In genomic region chr4:3067666-3068065, GRCm38 (mm10) we compare ENCODE assay signal across 8 mouse cellular contexts.
DNase-seq lines count a peak whose midpoint lies in the region; ATAC-seq and TF ChIP-seq lines count a peak whose summit lies in the region.

No protein-coding gene starts in this region.

- H3K9ac ChIP-seq in intestine, embryonic 15.5 days, result no peak overlapping the region

- H3K4me1 ChIP-seq in intestine, embryonic 15.5 days (replicated peaks), result no peaks in the 10 kb centered on the region
- H3K4me1 ChIP-seq in thymus, adult 2 months (replicated peaks; ENCODE audit: control insufficient read depth, insufficient read depth, low read length), result no peaks in the 10 kb centered on the region

- H3K4me2 ChIP-seq in intestine, embryonic 15.5 days (replicated peaks), result no peak overlapping the region

- no peak for DNase-seq in cerebellum, adult 9-11 months
- peak; percentile 38 for DNase-seq in urinary bladder, adult 2 months (ENCODE audit: low spot score)
- DNase-seq in urinary bladder, postnatal 36 days (ENCODE audit: low spot score in 2 of 2), result no peak
- DNase-seq in thymus, adult 2 months, result peak; percentile 20
- DNase-seq in layer of hippocampus, postnatal 14 days (ENCODE audit: low spot score in 2 of 2), result no peak

- no peak for TF ChIP-seq CTCF in thymus, adult 2 months (IDR thresholded peaks at IDR 0.05; ENCODE audit: borderline replicate concordance, control insufficient read depth, extremely low read depth, insufficient read depth, low read length, poor library complexity)

- peak; percentile 39; the same call in 1 of the 2 replicates for ATAC-seq in cerebellum, adult (ENCODE audit: insufficient number of reproducible peaks, low FRiP score, low TSS enrichment)
- peak; percentile 49 for ATAC-seq in intestine, embryonic 15.5 days
- peak; percentile 18 for ATAC-seq in megakaryocyte progenitor cell, adult 5-6 weeks (replicated peaks; ENCODE audit: poor library complexity)

- 29% methylated on average over 2 of the region's 2 CpGs for WGBS in intestine, embryonic 15.5 days
- 33% methylated on average over 2 of the region's 2 CpGs for WGBS in thymus, adult 2 months

- TF ChIP-seq POLR2A in thymus, adult 2 months (IDR thresholded peaks at IDR 0.05; ENCODE audit: control insufficient read depth, extremely low read depth, insufficient read depth, low read length, poor library complexity), result no peak

- H3K36me3 ChIP-seq in intestine, embryonic 15.5 days, result no peaks in the 10 kb centered on the region
- H3K36me3 ChIP-seq in thymus, adult 2 months (ENCODE audit: control insufficient read depth, insufficient read depth, low read length), result no peaks in the 10 kb centered on the region

- H3K4me3 ChIP-seq in intestine, embryonic 15.5 days (replicated peaks), result no peak overlapping the region
- H3K4me3 ChIP-seq in thymus, adult 2 months (ENCODE audit: control insufficient read depth, insufficient read depth, low read length), result no peak overlapping the region

- no peaks in the 10 kb centered on the region for H3K27me3 ChIP-seq in intestine, embryonic 15.5 days (replicated peaks)
- no peaks in the 10 kb centered on the region for H3K27me3 ChIP-seq in thymus, adult 2 months (ENCODE audit: control insufficient read depth, insufficient read depth, low read length)

- H3K27ac ChIP-seq in intestine, embryonic 15.5 days, result no peak overlapping the region
- no peak overlapping the region for H3K27ac ChIP-seq in thymus, adult 2 months (ENCODE audit: control insufficient read depth, insufficient read depth, low read length)

- peaks cover 20% of the 10 kb centered on the region for H3K9me3 ChIP-seq in intestine, embryonic 15.5 days

Comparison
In these comparisons a context has a peak if more than half of its experiments do, and no peak if none do; other contexts are left out.
1. DNase-seq: peak in urinary bladder, adult 2 months (single experiment) and thymus, adult 2 months (single experiment); none in cerebellum, adult 9-11 months (single experiment), urinary bladder, postnatal 36 days (0 of 2) and layer of hippocampus, postnatal 14 days (0 of 2).
2. Peak in every context shown above with its lines, with median percentiles within 50 percentile points of each other: ATAC-seq.